Mouse (Mus musculus) kidney, embryonic 14.5 days (tissue): ENCODE data around the gene Kcnh1. TPM values are rescaled to one million over a fixed set of nuclear protein-coding genes. Genes with fewer than 3 reads are reported as not detected.

ENCODE experiments used
- ATAC-seq: fragments of 200-750 bp; cut with Nextera tagmentation; 2 replicates; pipeline ENCODE4 v1.8.0; 2017; ENCODE audit warnings: moderate number of reproducible peaks, mild to moderate bottlenecking, moderate TSS enrichment, moderate library complexity; ENCODE audit not compliant: low FRiP score, low TSS enrichment
- H3K27ac ChIP-seq: fragments of 300-500 bp; sonication (generic); 2 replicates; pipeline ENCODE4 v1.5.1; 2014; ENCODE audit warnings: low read depth, mild to moderate bottlenecking, low read length, moderate library complexity, mixed read lengths
- H3K27me3 ChIP-seq: fragments of 300-500 bp; sonication (generic); 2 replicates; pipeline ENCODE4 v1.6.1; 2014; ENCODE audit warnings: mild to moderate bottlenecking, low read length; ENCODE audit not compliant: control insufficient read depth, insufficient read depth
- H3K36me3 ChIP-seq: fragments of 300-500 bp; sonication (generic); 2 replicates; pipeline ENCODE4 v1.6.1; 2014; ENCODE audit warnings: low read length, mixed read lengths; ENCODE audit not compliant: control insufficient read depth, insufficient read depth
- H3K4me1 ChIP-seq: fragments of 300-500 bp; sonication (generic); 2 replicates; pipeline ENCODE4 v1.6.1; 2014; ENCODE audit warnings: low read length, mixed read lengths; ENCODE audit not compliant: control insufficient read depth, insufficient read depth
- H3K4me2 ChIP-seq: fragments of 300-500 bp; sonication (generic); replicated peaks from 2 replicates; pipeline ENCODE4 v1.6.1; 2014; ENCODE audit warnings: low read depth, mild to moderate bottlenecking, low read length
- H3K4me3 ChIP-seq: fragments of 300-500 bp; sonication (generic); 2 replicates; pipeline ENCODE4 v1.5.1; 2014; ENCODE audit warnings: mild to moderate bottlenecking, low read length
- H3K9ac ChIP-seq: fragments of 300-500 bp; sonication (generic); 2 replicates; pipeline ENCODE4 v1.6.1; 2014; ENCODE audit warnings: low read depth, mild to moderate bottlenecking, low read length, moderate library complexity
- H3K9me3 ChIP-seq: fragments of 300-500 bp; sonication (generic); 2 replicates; pipeline ENCODE4 v1.6.1; 2016; ENCODE audit warnings: low read length; ENCODE audit not compliant: control insufficient read depth
- WGBS: fragments of 180-500 bp; shearing (Covaris S2); extraction: QIAGEN DNeasy Blood & Tissue Kit; methylation state at CpG from one replicate; pipeline ENCODE4 v1.1.7; 2014; 5-methylcytosine and 5-hydroxymethylcytosine counted together
- polyA plus RNA-seq: library from polyadenylated mRNA; unstranded; fragments of >200 nt; fragmentation: Nextera tagmentation; extraction: Ambion mirVana; gene quantifications from 2 replicates; pipeline ENCODE4 v1.2.1, GENCODE M21; 2014

Kcnh1 gene
- polyA plus RNA-seq, 1 experiment from 2014 or later, result 0.70 TPM

DNA sequence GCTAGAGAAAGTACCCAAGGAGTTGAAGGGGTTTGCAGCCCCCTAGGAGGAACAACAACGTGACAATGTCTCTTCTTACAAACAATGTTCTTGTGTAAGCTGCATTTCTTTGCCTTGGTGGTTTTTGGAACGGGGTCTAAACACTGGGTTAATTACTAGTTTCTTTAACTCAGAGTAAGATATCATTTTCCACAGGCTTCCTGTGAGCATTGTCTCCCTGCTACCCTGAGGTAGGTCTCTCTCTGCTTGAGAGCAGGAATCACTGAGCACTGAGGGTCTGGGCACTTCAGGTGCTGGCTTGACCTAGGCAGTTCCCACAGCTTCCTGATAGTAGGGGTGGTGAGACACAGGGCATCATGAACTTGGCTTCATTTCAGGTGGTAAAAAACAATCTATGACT, 257.1 kb downstream of the Kcnh1 start:
- Histone ChIP-seq H3K9me3 (no peaks in the 10 kb centered on the region), H3K4me1 (no peaks in the 10 kb centered on the region), H3K36me3 (no peaks in the 10 kb centered on the region), H3K4me2 (no peak overlapping the region), H3K4me3 (no peak overlapping the region), H3K27me3 (no peaks in the 10 kb centered on the region), H3K27ac (no peak overlapping the region), H3K9ac (no peak overlapping the region)
- ATAC-seq, result no peak
- WGBS, result 63% methylated on average over 2 of the region's 2 CpGs

DNA sequence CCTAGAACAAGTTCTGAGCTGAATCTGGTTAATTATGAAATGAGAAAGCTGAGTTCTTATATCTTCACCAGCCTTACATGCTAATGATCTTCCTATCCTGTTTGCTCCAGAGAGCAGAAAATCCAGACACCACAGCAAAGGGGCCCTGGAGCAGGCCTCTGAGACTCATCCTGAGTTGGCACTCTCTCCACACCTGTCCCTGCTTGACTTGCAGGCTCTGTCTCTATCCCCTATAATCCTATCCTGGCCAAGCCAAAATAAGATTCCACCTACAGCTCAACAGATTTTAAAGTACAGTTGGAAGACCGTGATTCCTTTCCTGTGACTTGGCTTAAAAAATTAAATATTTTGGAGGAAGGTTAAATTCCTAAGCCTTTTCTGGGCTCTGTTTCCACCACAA, 257.9 kb downstream of the Kcnh1 start:
- Histone ChIP-seq H3K9ac (no peak overlapping the region), H3K36me3 (no peaks in the 10 kb centered on the region), H3K4me3 (no peak overlapping the region), H3K4me2 (no peak overlapping the region), H3K27me3 (no peaks in the 10 kb centered on the region), H3K27ac (no peak overlapping the region), H3K4me1 (no peaks in the 10 kb centered on the region), H3K9me3 (no peaks in the 10 kb centered on the region)
- no peak for ATAC-seq
- 86% methylated on average over 1 of the region's 1 CpGs for WGBS

DNA sequence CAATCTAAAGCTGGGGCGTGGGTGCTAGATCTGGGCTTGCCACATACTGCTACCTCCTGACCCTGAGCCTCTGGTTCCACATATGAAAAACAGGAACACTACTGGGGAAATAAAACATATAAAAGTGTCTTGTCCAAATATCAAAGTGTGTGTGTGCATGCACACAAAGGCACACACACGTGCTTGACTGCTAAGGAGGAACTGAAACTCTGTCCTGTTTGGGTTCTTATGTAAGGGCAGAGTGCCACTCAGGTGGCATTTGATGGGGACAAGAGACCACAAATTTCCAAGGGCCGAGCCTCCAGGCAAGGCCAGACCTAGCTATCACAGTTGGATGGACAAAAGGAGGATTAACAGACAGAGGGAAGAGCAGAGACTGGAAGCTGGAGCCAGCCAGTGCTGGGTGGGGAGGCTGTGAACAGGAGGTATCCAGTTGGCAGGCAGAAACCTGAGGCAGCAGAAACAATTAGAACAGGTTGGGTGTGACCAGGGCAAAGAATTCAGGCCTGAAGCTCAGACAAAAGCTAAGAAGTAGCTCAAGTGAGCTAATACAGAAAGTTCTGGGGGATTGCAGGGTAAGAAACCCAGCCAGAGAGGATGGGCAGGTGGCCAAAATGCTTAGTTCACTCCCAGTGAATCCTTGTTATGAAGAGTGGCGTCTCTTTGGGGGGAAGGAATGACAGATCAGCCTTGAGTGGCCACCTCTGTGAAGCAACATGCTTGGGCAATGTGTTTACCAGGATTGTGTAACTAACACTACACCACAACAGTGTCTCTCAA, 259.2 kb downstream of the Kcnh1 start:
- WGBS, result 63% methylated on average over 4 of the region's 4 CpGs
- Histone ChIP-seq H3K9ac (no peak overlapping the region), H3K4me1 (no peaks in the 10 kb centered on the region), H3K4me3 (no peak overlapping the region), H3K27ac (no peak overlapping the region), H3K9me3 (no peaks in the 10 kb centered on the region), H3K4me2 (no peak overlapping the region), H3K27me3 (no peaks in the 10 kb centered on the region), H3K36me3 (no peaks in the 10 kb centered on the region)
- no peak for ATAC-seq

DNA sequence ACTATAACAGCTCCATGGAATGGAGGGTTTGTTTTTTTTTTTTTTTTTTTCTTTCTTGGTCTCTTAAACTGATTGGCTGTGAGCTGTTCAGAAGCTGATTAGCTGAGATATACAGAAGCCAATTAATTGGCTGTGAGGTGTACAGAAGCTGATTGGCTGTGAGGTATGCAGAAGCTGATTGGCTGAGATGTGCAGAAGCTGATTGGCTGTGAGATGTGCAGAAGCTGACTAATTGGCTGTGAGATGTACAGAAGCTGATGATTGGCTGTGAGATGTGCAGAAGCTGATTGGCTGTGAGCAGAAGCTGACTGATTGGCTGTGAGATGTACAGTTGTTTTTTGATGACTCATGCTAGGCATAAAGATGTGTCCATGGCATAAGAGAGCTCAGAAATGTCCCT, 259.9 kb downstream of the Kcnh1 start:
- Histone ChIP-seq H3K9me3 (no peaks in the 10 kb centered on the region), H3K27me3 (no peaks in the 10 kb centered on the region), H3K36me3 (no peaks in the 10 kb centered on the region), H3K9ac (no peak overlapping the region), H3K4me2 (no peak overlapping the region), H3K4me3 (no peak overlapping the region), H3K4me1 (no peaks in the 10 kb centered on the region), H3K27ac (no peak overlapping the region)
- no peak for ATAC-seq

DNA sequence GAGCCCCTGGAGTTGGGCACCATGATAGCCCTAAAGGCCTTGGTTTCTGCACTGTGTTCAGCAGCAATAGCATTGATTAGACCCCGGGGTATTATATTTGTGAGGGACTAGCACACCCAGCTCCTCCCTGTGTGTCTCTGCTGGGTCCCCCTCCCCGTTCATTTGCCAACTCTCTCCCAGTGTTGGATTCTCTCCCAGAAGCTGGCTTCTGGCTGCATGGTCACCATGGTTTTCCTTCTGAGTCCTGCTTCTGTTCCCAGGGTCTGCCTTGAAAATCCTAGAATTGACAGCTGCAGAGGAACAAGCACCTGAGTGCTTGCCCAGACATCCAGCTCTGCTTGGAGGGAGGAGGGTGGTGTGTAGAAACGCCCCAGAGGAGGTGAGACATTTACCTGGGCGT, 261.1 kb downstream of the Kcnh1 start:
- H3K4me3 ChIP-seq, result no peak overlapping the region
- H3K36me3 ChIP-seq, result no peaks in the 10 kb centered on the region
- H3K4me1 ChIP-seq, result no peaks in the 10 kb centered on the region
- no peaks in the 10 kb centered on the region for H3K9me3 ChIP-seq
- WGBS, result 82% methylated on average over 4 of the region's 4 CpGs
- no peaks in the 10 kb centered on the region for H3K27me3 ChIP-seq
- H3K9ac ChIP-seq, result no peak overlapping the region
- no peak overlapping the region for H3K27ac ChIP-seq
- no peak overlapping the region for H3K4me2 ChIP-seq
- no peak for ATAC-seq

DNA sequence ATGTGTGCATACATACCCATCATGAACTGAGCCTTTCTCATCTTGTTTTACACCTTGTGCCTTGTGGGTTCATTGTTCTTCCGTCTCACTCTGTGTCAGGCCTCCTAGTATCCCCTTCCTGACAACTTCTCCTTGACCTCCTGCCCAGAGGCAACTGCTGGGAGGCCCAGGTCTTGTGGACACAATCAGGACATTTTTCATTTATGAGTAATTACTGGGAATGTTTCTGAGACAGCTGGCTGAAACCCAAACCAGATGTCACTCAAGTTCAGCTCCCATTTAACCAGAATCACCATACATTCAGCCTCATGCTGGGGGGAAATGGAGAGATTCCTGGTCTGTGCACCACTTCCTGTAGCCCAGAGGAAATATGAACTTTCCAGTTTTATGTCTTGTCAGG, 263.9 kb downstream of the Kcnh1 start:
- H3K27me3 ChIP-seq, result no peaks in the 10 kb centered on the region
- no peak overlapping the region for H3K9ac ChIP-seq
- H3K4me1 ChIP-seq, result no peaks in the 10 kb centered on the region
- H3K36me3 ChIP-seq, result no peaks in the 10 kb centered on the region
- H3K9me3 ChIP-seq, result no peaks in the 10 kb centered on the region
- H3K27ac ChIP-seq, result no peak overlapping the region
- ATAC-seq, result 0 out of 2 replicates have a peak, but pooled peaks have one; percentile 32
- WGBS, result 19% methylated on average over 1 of the region's 1 CpGs
- H3K4me2 ChIP-seq, result no peak overlapping the region
- H3K4me3 ChIP-seq, result no peak overlapping the region

DNA sequence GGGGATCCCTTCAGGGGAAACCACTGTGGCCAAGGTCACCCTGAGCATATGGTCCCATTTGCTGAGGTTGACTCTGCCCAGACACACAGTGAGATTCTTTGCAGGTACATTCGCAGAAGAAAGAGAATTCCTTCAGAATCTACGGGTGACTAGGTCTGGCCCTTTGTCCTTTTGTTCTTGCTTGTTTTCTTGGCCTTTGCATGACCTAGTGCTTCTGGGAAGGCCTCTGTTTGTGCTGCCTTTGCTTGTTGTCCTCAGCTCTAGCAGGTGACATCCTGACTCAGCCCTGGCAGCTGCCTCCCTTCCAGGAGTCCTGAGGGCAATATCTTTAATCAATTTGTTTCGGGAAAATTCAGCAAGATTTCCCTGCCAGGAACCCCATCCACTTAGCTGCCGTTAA, 264.4 kb downstream of the Kcnh1 start:
- H3K27me3 ChIP-seq, result no peaks in the 10 kb centered on the region
- H3K36me3 ChIP-seq, result no peaks in the 10 kb centered on the region
- H3K4me2 ChIP-seq, result no peak overlapping the region
- no peak overlapping the region for H3K4me3 ChIP-seq
- H3K9ac ChIP-seq, result no peak overlapping the region
- H3K27ac ChIP-seq, result no peak overlapping the region
- H3K9me3 ChIP-seq, result no peaks in the 10 kb centered on the region
- H3K4me1 ChIP-seq, result no peaks in the 10 kb centered on the region
- ATAC-seq, result 0 out of 2 replicates have a peak, but pooled peaks have one; percentile 32
- 53% methylated on average over 4 of the region's 4 CpGs for WGBS

DNA sequence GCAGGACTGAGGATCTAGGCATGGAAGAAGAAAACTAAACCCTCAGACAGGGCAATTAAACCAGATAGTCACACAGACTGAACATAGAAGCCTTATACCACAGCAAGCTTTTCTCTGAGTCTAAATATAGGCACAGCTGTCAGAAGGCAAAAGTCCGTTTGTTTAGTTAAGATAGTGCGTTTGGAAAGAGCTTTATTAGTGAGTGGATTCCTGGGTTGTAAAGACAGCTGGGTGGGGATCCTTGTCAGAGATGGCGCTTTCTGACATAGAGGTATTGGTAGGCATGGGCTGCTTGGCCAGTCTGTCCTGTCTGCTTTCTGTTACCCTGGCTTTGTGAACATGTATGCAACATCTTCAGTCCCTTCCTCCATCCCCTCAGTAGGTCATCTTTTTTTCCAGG, 266.5 kb downstream of the Kcnh1 start:
- Histone ChIP-seq H3K27ac (no peak overlapping the region), H3K9ac (no peak overlapping the region), H3K4me3 (no peak overlapping the region), H3K4me2 (no peak overlapping the region), H3K4me1 (no peaks in the 10 kb centered on the region), H3K36me3 (no peaks in the 10 kb centered on the region), H3K9me3 (no peaks in the 10 kb centered on the region), H3K27me3 (no peaks in the 10 kb centered on the region)
- no peak for ATAC-seq
- 61% methylated on average over 3 of the region's 3 CpGs for whole genome bisulfite sequencing

DNA sequence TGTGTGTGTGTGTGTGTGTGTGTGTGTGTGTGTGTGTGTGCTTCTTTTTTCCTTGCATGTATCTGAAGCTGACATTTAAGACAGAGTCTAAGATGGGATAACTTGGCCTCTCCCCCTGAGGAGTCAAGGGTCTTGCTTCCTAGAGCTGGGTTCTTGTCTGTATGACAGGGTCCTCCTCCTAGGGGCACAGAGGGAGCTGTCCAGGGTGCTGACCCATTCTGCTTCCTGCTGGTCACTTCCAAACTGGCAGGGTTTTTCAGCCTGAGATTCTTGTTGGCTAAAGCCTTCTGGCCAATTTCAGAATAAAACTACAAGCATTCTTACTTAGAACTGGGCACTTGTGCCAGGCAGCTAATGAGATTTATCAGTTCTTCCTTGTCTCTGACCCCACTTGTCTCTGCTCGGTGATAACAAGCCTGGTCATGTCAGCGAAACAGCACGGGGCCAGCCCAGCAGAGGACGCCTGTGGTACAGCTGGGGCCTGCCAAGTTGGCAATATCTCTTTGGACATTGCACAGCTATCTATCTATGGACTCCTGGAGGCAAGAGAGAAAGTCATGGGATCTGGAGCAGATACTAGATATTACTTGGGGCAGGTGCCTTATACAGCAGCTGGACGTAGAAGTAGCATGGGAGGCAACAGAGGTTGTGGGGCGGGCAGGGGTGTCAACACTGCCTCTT, 267.1 kb downstream of the Kcnh1 start:
- Histone ChIP-seq H3K27me3 (no peaks in the 10 kb centered on the region), H3K4me2 (no peak overlapping the region), H3K9me3 (no peaks in the 10 kb centered on the region), H3K27ac (no peak overlapping the region), H3K36me3 (no peaks in the 10 kb centered on the region), H3K9ac (no peak overlapping the region), H3K4me1 (no peaks in the 10 kb centered on the region), H3K4me3 (no peak overlapping the region)
- no peak for ATAC-seq
- WGBS, result 85% methylated on average over 6 of the region's 6 CpGs
